Mouse (Mus musculus) spleen, adult 12 weeks (tissue): ENCODE measurements around the gene Acot5.
A peak's percentile ranks its signal among the peaks of the same experiment; 100 is the strongest.
"Not testable (repeated sequence)": the region's sequence is repeated elsewhere in the genome, so short reads cannot be mapped to it uniquely, and the experiment has no call there.

Experiments used
- DNase-seq: peaks from one replicate; pipeline ENCODE4 v3.0.0; 2022; ENCODE audit warnings: low spot score

The Acot5 gene

GRCm38 (mm10) chr12:84068986-84069385, at the start of gene Acot5:
Acot5 (plus strand) TSS chr12:84069325.
- DNase-seq, result no peak

GRCm38 (mm10) chr12:84020528-84020927, 48.6 kb upstream of the Acot5 start:
- not testable (repeated sequence) for DNase-seq

- DNase-seq, result not testable (repeated sequence)
Observed at GRCm38 (mm10) chr12:84022266-84022665, 46.9 kb upstream of the Acot5 start.

- no peak for DNase-seq
Observed at GRCm38 (mm10) chr12:84023052-84023745, 45.9 kb upstream of the Acot5 start.

- DNase-seq, result no peak
Observed at GRCm38 (mm10) chr12:84025888-84026287, 43.2 kb upstream of the Acot5 start.

- not testable (repeated sequence) for DNase-seq
Observed at GRCm38 (mm10) chr12:84028328-84028727, 40.8 kb upstream of the Acot5 start.

GRCm38 (mm10) chr12:84029043-84029442, 40.1 kb upstream of the Acot5 start:
- not testable (repeated sequence) for DNase-seq

- peak; percentile 42 for DNase-seq
Observed at GRCm38 (mm10) chr12:84030659-84031332, 38.3 kb upstream of the Acot5 start.

GRCm38 (mm10) chr12:84032854-84033253, 36.3 kb upstream of the Acot5 start:
- no peak for DNase-seq

GRCm38 (mm10) chr12:84033302-84033701, 35.8 kb upstream of the Acot5 start:
- not testable (repeated sequence) for DNase-seq

- DNase-seq, result no peak
Observed at GRCm38 (mm10) chr12:84034108-84034507, 35.0 kb upstream of the Acot5 start.

- DNase-seq, result not testable (repeated sequence)
Observed at GRCm38 (mm10) chr12:84038241-84038640, 30.9 kb upstream of the Acot5 start, which contains the start of gene Acot4. Acot4 (plus strand) TSS chr12:84038379.

GRCm38 (mm10) chr12:84038691-84039111, 30.4 kb upstream of the Acot5 start, which contains the start of gene Gm49366:
Gm49366 (plus strand) TSS chr12:84038935.
- not testable (repeated sequence) for DNase-seq

- no peak for DNase-seq
Observed at GRCm38 (mm10) chr12:84042248-84042647, 26.9 kb upstream of the Acot5 start.

- DNase-seq, result no peak
Observed at GRCm38 (mm10) chr12:84044045-84044444, 25.1 kb upstream of the Acot5 start.

GRCm38 (mm10) chr12:84046906-84047305, 22.2 kb upstream of the Acot5 start:
- DNase-seq, result no peak

GRCm38 (mm10) chr12:84050744-84051143, 18.4 kb upstream of the Acot5 start:
- DNase-seq, result not testable (repeated sequence)

GRCm38 (mm10) chr12:84051937-84052474, 17.1 kb upstream of the Acot5 start, which contains the start of gene Acot3:
Acot3 (plus strand) TSS chr12:84052144.
- no peak for DNase-seq

GRCm38 (mm10) chr12:84052609-84053008, 16.5 kb upstream of the Acot5 start:
- no peak for DNase-seq

- no peak for DNase-seq
Observed at GRCm38 (mm10) chr12:84053173-84053572, 16.0 kb upstream of the Acot5 start.

GRCm38 (mm10) chr12:84053679-84054391, 15.3 kb upstream of the Acot5 start:
- no peak for DNase-seq

GRCm38 (mm10) chr12:84060946-84061345, 8.2 kb upstream of the Acot5 start:
- DNase-seq, result no peak
